Mouse (Mus musculus): ENCODE measurements at regions not wholly inside any gene's neighbourhood (a gene's known extent, or its start where the extent isn't known, plus 50 kb on each side); places are given as distances from the start of the nearest gene placed in this dataset.

DNA sequence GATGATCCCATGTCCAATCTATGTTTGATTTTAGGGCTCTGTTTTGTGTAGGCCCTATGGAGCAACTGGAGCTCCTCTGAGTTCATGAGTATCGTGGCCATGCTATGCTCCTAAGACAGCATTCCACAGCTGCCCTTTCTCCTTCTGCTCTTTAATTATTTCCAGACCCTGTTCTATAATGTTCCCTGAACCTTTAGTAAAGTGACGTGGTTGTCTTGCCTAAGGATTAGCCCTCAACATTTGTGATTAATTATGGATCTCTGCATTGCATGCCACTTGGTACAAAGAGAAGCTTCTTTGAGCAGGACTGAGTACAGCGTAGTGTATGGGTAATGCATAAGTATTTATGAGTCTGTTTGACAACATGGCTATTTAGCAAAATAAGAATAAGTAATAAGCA lies 141.4 kb downstream of the Pros1 start:
- no peak for TF ChIP-seq CTCF (IDR thresholded peaks at IDR 0.05; ENCODE audit: low read depth)
- no peak for TF ChIP-seq EP300 (IDR thresholded peaks at IDR 0.05; ENCODE audit: low read depth)

Measured in liver, postnatal 0 days (tissue).